Mouse (Mus musculus) intestine, postnatal 0 days (tissue): ENCODE results near the gene Qk. TPM values are rescaled to one million over a fixed set of nuclear protein-coding genes. Genes with fewer than 3 reads are reported as not detected.
A peak's percentile ranks its signal among the peaks of the same experiment; 100 is the strongest.

ENCODE experiments used
- ATAC-seq: fragments of 200-750 bp; cut with Nextera tagmentation; 2 replicates; pipeline ENCODE4 v1.8.0; 2017; ENCODE audit warnings: mild to moderate bottlenecking, moderate TSS enrichment, moderate library complexity
- H3K27ac ChIP-seq: fragments of 300-500 bp; sonication (generic); 2 replicates; pipeline ENCODE4 v1.5.1; 2014; ENCODE audit warnings: mild to moderate bottlenecking, low read depth, low read length, moderate library complexity
- H3K27me3 ChIP-seq: fragments of 300-500 bp; sonication (generic); replicated peaks from 2 replicates; pipeline ENCODE4 v1.6.1; 2014; ENCODE audit warnings: low read length, mixed read lengths; ENCODE audit not compliant: control insufficient read depth, insufficient read depth
- H3K36me3 ChIP-seq: fragments of 300-500 bp; sonication (generic); 2 replicates; pipeline ENCODE4 v1.6.1; 2014; ENCODE audit warnings: mild to moderate bottlenecking, moderate library complexity; ENCODE audit not compliant: control insufficient read depth, insufficient read depth
- H3K4me1 ChIP-seq: fragments of 300-500 bp; sonication (generic); replicated peaks from 2 replicates; pipeline ENCODE4 v1.6.1; 2014; ENCODE audit warnings: antibody characterized with exemption, low read length, mixed read lengths; ENCODE audit not compliant: control insufficient read depth, insufficient read depth
- H3K4me2 ChIP-seq: fragments of 300-500 bp; sonication (generic); replicated peaks from 2 replicates; pipeline ENCODE4 v1.6.1; 2014; ENCODE audit warnings: low read depth, mild to moderate bottlenecking, moderate library complexity
- H3K4me3 ChIP-seq: fragments of 300-500 bp; sonication (generic); 2 replicates; pipeline ENCODE4 v1.5.1; 2014; ENCODE audit warnings: low read depth, low read length
- H3K9ac ChIP-seq: fragments of 300-500 bp; sonication (generic); 2 replicates; pipeline ENCODE4 v1.6.1; 2014; ENCODE audit warnings: mild to moderate bottlenecking, low read depth, low read length
- H3K9me3 ChIP-seq: fragments of 300-500 bp; sonication (generic); 2 replicates; pipeline ENCODE4 v1.6.1; 2016; ENCODE audit warnings: mixed run types; ENCODE audit not compliant: control insufficient read depth
- CTCF ChIP-seq: sonication (generic); IDR thresholded peaks from 2 replicates; pipeline ENCODE4 v1.5.1; 2016; ENCODE audit warnings: low read depth, mild to moderate bottlenecking, control low read depth, antibody characterized with exemption, moderate library complexity
- WGBS: fragments of 180-500 bp; shearing (Covaris S2); extraction: QIAGEN DNeasy Blood & Tissue Kit; methylation state at CpG from one replicate; pipeline ENCODE4 v1.1.7; 2014; 5-methylcytosine and 5-hydroxymethylcytosine counted together
- polyA plus RNA-seq: library from polyadenylated mRNA; unstranded; fragments of >200 nt; fragmentation: Nextera tagmentation; extraction: Ambion mirVana; gene quantifications from 2 replicates; pipeline ENCODE4 v1.2.1, GENCODE M21; 2015

The Qk gene
- polyA plus RNA-seq, 1 experiment from 2014 or later: 7.4 TPM

GRCm38 (mm10) chr17:10320456-10320790, 769 bp upstream of the Qk start:
- WGBS: 26% methylated on average over 10 of the region's 10 CpGs
- Histone ChIP-seq H3K27ac (no peak overlapping the region), H3K9me3 (no peaks in the 10 kb centered on the region), H3K4me2 (peak overlapping the region; percentile 76), H3K4me1 (no peaks in the 10 kb centered on the region), H3K27me3 (peaks cover 53% of the 10 kb centered on the region), H3K9ac (peak overlapping the region; percentile 71; the same call in 1 of the 2 replicates), H3K4me3 (peak overlapping the region; percentile 66), H3K36me3 (no peaks in the 10 kb centered on the region)
- no peak for TF ChIP-seq CTCF
- ATAC-seq: no peak

- 0% methylated on average over 16 of the region's 46 CpGs for WGBS
- H3K4me3 ChIP-seq: peak overlapping the region; percentile 66
- H3K36me3 ChIP-seq: no peaks in the 10 kb centered on the region
- peak overlapping the region; percentile 76 for H3K4me2 ChIP-seq
- H3K27me3 ChIP-seq: peaks cover 51% of the 10 kb centered on the region
- no peak for TF ChIP-seq CTCF
- no peaks in the 10 kb centered on the region for H3K4me1 ChIP-seq
- no peaks in the 10 kb centered on the region for H3K9me3 ChIP-seq
- H3K9ac ChIP-seq: peak overlapping the region; percentile 81
- peak overlapping the region; percentile 95 for H3K27ac ChIP-seq
- ATAC-seq: no peak; the same call in 1 of the 2 replicates
Measured at GRCm38 (mm10) chr17:10319431-10319684, 296 bp downstream of the Qk start.

DNA sequence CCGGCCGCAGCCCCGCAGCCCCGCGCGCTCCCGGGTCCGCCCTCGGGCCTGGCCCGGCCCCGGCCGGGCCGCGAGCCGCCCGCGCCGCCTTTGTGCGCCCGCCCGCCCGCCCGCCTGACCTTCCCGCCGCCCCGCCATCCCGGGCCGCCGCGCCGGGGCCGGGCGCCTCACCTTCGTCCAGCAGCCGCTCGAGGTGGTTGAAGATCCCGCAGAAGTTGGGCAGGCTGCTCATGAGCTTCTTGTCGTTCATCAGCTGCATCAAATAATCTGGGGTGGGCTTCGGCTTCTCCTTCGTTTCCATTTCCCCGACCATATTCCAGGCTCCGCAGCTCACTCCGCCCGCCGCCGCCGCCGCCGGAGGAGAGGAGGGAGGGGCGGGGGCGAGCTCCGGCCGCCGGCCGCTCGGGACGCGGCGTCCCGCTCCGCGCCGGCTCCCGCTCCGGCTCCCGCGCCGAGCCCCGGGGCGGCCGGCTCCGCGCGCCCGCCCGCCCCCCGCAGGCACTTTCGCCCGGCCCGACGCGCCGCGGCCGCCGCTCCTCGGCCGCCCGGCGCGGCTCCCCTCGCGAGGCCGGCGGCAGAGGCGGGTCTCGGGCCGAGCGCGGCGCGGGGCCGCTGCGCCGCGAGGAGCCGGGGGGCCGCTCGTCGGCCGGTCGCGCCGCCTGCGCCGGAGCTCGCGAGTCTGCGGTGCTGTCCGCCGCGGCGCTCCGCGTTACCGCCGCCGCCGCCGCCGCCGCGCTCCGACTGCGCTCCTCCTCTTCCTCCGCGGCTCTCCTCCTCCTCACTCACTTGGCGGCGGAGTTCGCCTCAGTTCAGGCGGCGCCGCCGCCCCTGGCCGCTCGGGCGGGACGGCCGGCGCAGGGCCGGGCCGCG, 858 bp downstream of the Qk start:
- Histone ChIP-seq H3K4me3 (peak overlapping the region; percentile 66), H3K4me2 (peak overlapping the region; percentile 76), H3K9ac (peak overlapping the region; percentile 81), H3K36me3 (no peaks in the 10 kb centered on the region), H3K9me3 (no peaks in the 10 kb centered on the region), H3K27me3 (peaks cover 51% of the 10 kb centered on the region), H3K27ac (peak overlapping the region; percentile 95), H3K4me1 (no peaks in the 10 kb centered on the region)
- peak; percentile 57 for ATAC-seq
- WGBS: 1% methylated on average over 75 of the region's 153 CpGs
- TF ChIP-seq CTCF: no peak

- H3K9me3 ChIP-seq: no peaks in the 10 kb centered on the region
- no peak for TF ChIP-seq CTCF
- H3K4me2 ChIP-seq: peak overlapping the region; percentile 76
- H3K4me1 ChIP-seq: no peaks in the 10 kb centered on the region
- peak overlapping the region; percentile 81 for H3K9ac ChIP-seq
- peaks cover 48% of the 10 kb centered on the region for H3K27me3 ChIP-seq
- peak overlapping the region; percentile 66 for H3K4me3 ChIP-seq
- H3K36me3 ChIP-seq: no peaks in the 10 kb centered on the region
- WGBS: under 1% methylated on average over 46 of the region's 46 CpGs
- peak; percentile 25; the same call in 1 of the 2 replicates for ATAC-seq
- peak overlapping the region; percentile 95 for H3K27ac ChIP-seq
Measured at GRCm38 (mm10) chr17:10317981-10318551, 1.6 kb downstream of the Qk start.

GRCm38 (mm10) chr17:10317186-10317585, 2.5 kb downstream of the Qk start:
- 12% methylated on average over 4 of the region's 4 CpGs for WGBS
- H3K9me3 ChIP-seq: no peaks in the 10 kb centered on the region
- peak overlapping the region; percentile 76 for H3K4me2 ChIP-seq
- ATAC-seq: no peak
- peak overlapping the region; percentile 66 for H3K4me3 ChIP-seq
- H3K4me1 ChIP-seq: no peaks in the 10 kb centered on the region
- peak; percentile 50 for TF ChIP-seq CTCF
- no peaks in the 10 kb centered on the region for H3K36me3 ChIP-seq
- 0 out of 2 replicates have a peak overlapping the region, but pooled peaks have one; percentile 81 for H3K9ac ChIP-seq
- H3K27me3 ChIP-seq: peaks cover 50% of the 10 kb centered on the region
- H3K27ac ChIP-seq: peak overlapping the region; percentile 95; the same call in 1 of the 2 replicates

GRCm38 (mm10) chr17:10316446-10316845, 3.2 kb downstream of the Qk start:
- H3K27ac ChIP-seq: no peak overlapping the region
- no peaks in the 10 kb centered on the region for H3K4me1 ChIP-seq
- peaks cover 51% of the 10 kb centered on the region for H3K27me3 ChIP-seq
- H3K9me3 ChIP-seq: no peaks in the 10 kb centered on the region
- peak overlapping the region; percentile 66; the same call in 1 of the 2 replicates for H3K4me3 ChIP-seq
- ATAC-seq: no peak
- 29% methylated on average over 1 of the region's 1 CpGs for WGBS
- no peak for TF ChIP-seq CTCF
- H3K4me2 ChIP-seq: peak overlapping the region; percentile 37; the same call in 1 of the 2 replicates
- no peak overlapping the region for H3K9ac ChIP-seq
- H3K36me3 ChIP-seq: no peaks in the 10 kb centered on the region
